16 mouse cellular contexts compared by ENCODE assay signal in genomic region chr4:28542218-28542617, GRCm38 (mm10).
DNase-seq lines count a peak whose midpoint lies in the region; ATAC-seq and TF ChIP-seq lines count a peak whose summit lies in the region.
"Had no signal": no experiment of that assay in that cellular context is flagged by ENCODE, and none has a peak within 500 bp of the region (broad histone marks: within the 10 kb centered on the region; RNA-seq: fewer than 3 reads in every experiment).

No protein-coding gene starts in this region.

- H3K36me3 ChIP-seq in heart, embryonic 10.5 days: no peaks in the 10 kb centered on the region
- H3K36me3 ChIP-seq in liver, postnatal 0 days (replicated peaks; ENCODE audit: insufficient read depth, low read length): no peaks in the 10 kb centered on the region
- no peaks in the 10 kb centered on the region for H3K36me3 ChIP-seq in liver, embryonic 11.5 days (ENCODE audit: control insufficient read depth, insufficient read depth, low read length)
- H3K36me3 ChIP-seq in heart, embryonic 16.5 days (ENCODE audit: control insufficient read depth, insufficient read depth): no peaks in the 10 kb centered on the region
- H3K36me3 ChIP-seq in kidney, postnatal 0 days (ENCODE audit: insufficient read depth, low read length): no peaks in the 10 kb centered on the region
- H3K36me3 ChIP-seq: embryonic facial prominence, embryonic 12.5 days; neural tube, embryonic 13.5 days had no signal

- no peak overlapping the region for H3K4me2 ChIP-seq in liver, postnatal 0 days (ENCODE audit: low read depth, low read length)
- H3K4me2 ChIP-seq in liver, embryonic 11.5 days: no peak overlapping the region
- H3K4me2 ChIP-seq in heart, embryonic 16.5 days (ENCODE audit: low read depth, low read length): no peak overlapping the region
- no peak overlapping the region for H3K4me2 ChIP-seq in kidney, postnatal 0 days (ENCODE audit: low read length)
- H3K4me2 ChIP-seq: embryonic facial prominence, embryonic 12.5 days; neural tube, embryonic 13.5 days had no signal

- no peak overlapping the region for H3K27ac ChIP-seq in heart, embryonic 10.5 days
- no peak overlapping the region for H3K27ac ChIP-seq in liver, postnatal 0 days (ENCODE audit: low read depth)
- H3K27ac ChIP-seq in liver, embryonic 11.5 days (ENCODE audit: low read depth, low read length): no peak overlapping the region
- H3K27ac ChIP-seq in heart, embryonic 16.5 days (ENCODE audit: low read length): no peak overlapping the region; the same call in 1 of the 2 replicates
- H3K27ac ChIP-seq in kidney, postnatal 0 days: no peak overlapping the region
- H3K27ac ChIP-seq: embryonic facial prominence, embryonic 12.5 days; liver, embryonic 14.5 days; neural tube, embryonic 13.5 days had no signal

- H3K4me1 ChIP-seq in heart, embryonic 10.5 days: no peaks in the 10 kb centered on the region
- H3K4me1 ChIP-seq in liver, postnatal 0 days (ENCODE audit: insufficient read depth): no peaks in the 10 kb centered on the region
- H3K4me1 ChIP-seq in liver, embryonic 11.5 days (replicated peaks; ENCODE audit: control insufficient read depth, insufficient read depth, low read length): no peaks in the 10 kb centered on the region
- H3K4me1 ChIP-seq in heart, embryonic 16.5 days (ENCODE audit: control insufficient read depth, insufficient read depth, low read length): no peaks in the 10 kb centered on the region
- H3K4me1 ChIP-seq in kidney, postnatal 0 days (replicated peaks; ENCODE audit: insufficient read depth, low read length): no peaks in the 10 kb centered on the region
- H3K4me1 ChIP-seq: embryonic facial prominence, embryonic 12.5 days; neural tube, embryonic 13.5 days had no signal

- ATAC-seq in liver, postnatal 0 days: peak; percentile 62
- ATAC-seq in liver, embryonic 11.5 days (replicated peaks; ENCODE audit: low FRiP score): no peak
- 0 out of 2 replicates have a peak, but pooled peaks have one; percentile 23 for ATAC-seq in heart, embryonic 16.5 days (replicated peaks; ENCODE audit: extremely low read depth, insufficient read depth, low FRiP score)
- ATAC-seq in kidney, postnatal 0 days (replicated peaks; ENCODE audit: low FRiP score, low read depth): peak; percentile 78
- ATAC-seq: hindbrain, embryonic 16.5 days had no signal

- no peaks in the 10 kb centered on the region for H3K27me3 ChIP-seq in heart, embryonic 10.5 days (ENCODE audit: insufficient read depth, poor library complexity, severe bottlenecking)
- H3K27me3 ChIP-seq in liver, postnatal 0 days (ENCODE audit: insufficient read depth, low read length): no peaks in the 10 kb centered on the region
- no peaks in the 10 kb centered on the region for H3K27me3 ChIP-seq in liver, embryonic 11.5 days (replicated peaks; ENCODE audit: control insufficient read depth, insufficient read depth, low read length)
- no peaks in the 10 kb centered on the region for H3K27me3 ChIP-seq in heart, embryonic 16.5 days (ENCODE audit: control insufficient read depth, insufficient read depth, low read length)
- no peaks in the 10 kb centered on the region for H3K27me3 ChIP-seq in kidney, postnatal 0 days (ENCODE audit: insufficient read depth, low read length)
- H3K27me3 ChIP-seq: embryonic facial prominence, embryonic 12.5 days; neural tube, embryonic 13.5 days had no signal

- peak; percentile 4 to 17 for DNase-seq in heart, adult 9 months (ENCODE audit: low spot score in 2 of 2)
- DNase-seq in heart, embryonic 10.5 days (ENCODE audit: low spot score): no peak
- DNase-seq in liver, postnatal 0 days: no peak
- no peak for DNase-seq in liver, embryonic 11.5 days (ENCODE audit: low spot score)
- peak; percentile 60 for DNase-seq in kidney, postnatal 0 days (ENCODE audit: low spot score)
- DNase-seq in adrenal gland, postnatal 4 days (ENCODE audit: low spot score in 2 of 2): no peak
- no peak for DNase-seq in gastrocnemius, postnatal 25 days
- DNase-seq: adrenal gland, postnatal 10 days; cerebellum, postnatal 10 days; layer of hippocampus, adult 9-11 months; thymus, postnatal 25 days had no signal

- H3K4me3 ChIP-seq in heart, embryonic 10.5 days: no peak overlapping the region
- H3K4me3 ChIP-seq in liver, postnatal 0 days (ENCODE audit: low read depth, low read length): no peak overlapping the region
- no peak overlapping the region for H3K4me3 ChIP-seq in liver, embryonic 11.5 days (ENCODE audit: low read depth, low read length)
- no peak overlapping the region for H3K4me3 ChIP-seq in heart, embryonic 16.5 days (ENCODE audit: low read length)
- H3K4me3 ChIP-seq in kidney, postnatal 0 days (replicated peaks; ENCODE audit: low read depth, low read length): no peak overlapping the region
- H3K4me3 ChIP-seq: embryonic facial prominence, embryonic 12.5 days; neural tube, embryonic 13.5 days had no signal

- 35% methylated on average over 1 of the region's 1 CpGs for WGBS in heart, embryonic 10.5 days
- 16% methylated on average over 1 of the region's 1 CpGs for WGBS in liver, postnatal 0 days (ENCODE audit: insufficient replicate concordance)
- WGBS in liver, embryonic 11.5 days: 32% methylated on average over 1 of the region's 1 CpGs
- WGBS in heart, embryonic 16.5 days: 35% methylated on average over 1 of the region's 1 CpGs
- 10% methylated on average over 1 of the region's 1 CpGs for WGBS in kidney, postnatal 0 days

- no peak overlapping the region for H3K9ac ChIP-seq in liver, postnatal 0 days (replicated peaks)
- H3K9ac ChIP-seq in liver, embryonic 11.5 days (ENCODE audit: low read depth, low read length): no peak overlapping the region
- H3K9ac ChIP-seq in heart, embryonic 16.5 days (ENCODE audit: low read length): no peak overlapping the region
- no peak overlapping the region for H3K9ac ChIP-seq in kidney, postnatal 0 days (ENCODE audit: low read depth, low read length)
- H3K9ac ChIP-seq: embryonic facial prominence, embryonic 12.5 days; liver, embryonic 14.5 days; neural tube, embryonic 13.5 days had no signal

- TF ChIP-seq EP300 in liver, postnatal 0 days (IDR thresholded peaks at IDR 0.05; ENCODE audit: low read depth): no peak

- no peak for TF ChIP-seq CTCF in liver, postnatal 0 days (IDR thresholded peaks at IDR 0.05; ENCODE audit: low read depth)
- no peak for TF ChIP-seq CTCF in kidney, postnatal 0 days (IDR thresholded peaks at IDR 0.05; ENCODE audit: low read depth)

- no peaks in the 10 kb centered on the region for H3K9me3 ChIP-seq in heart, embryonic 10.5 days
- H3K9me3 ChIP-seq in liver, postnatal 0 days (ENCODE audit: low read length): no peaks in the 10 kb centered on the region
- H3K9me3 ChIP-seq in liver, embryonic 11.5 days (ENCODE audit: control insufficient read depth, low read length): no peaks in the 10 kb centered on the region
- H3K9me3 ChIP-seq in heart, embryonic 16.5 days (replicated peaks; ENCODE audit: control insufficient read depth, low read length): no peaks in the 10 kb centered on the region
- H3K9me3 ChIP-seq in kidney, postnatal 0 days (replicated peaks; ENCODE audit: low read length): no peaks in the 10 kb centered on the region
- H3K9me3 ChIP-seq: embryonic facial prominence, embryonic 12.5 days; neural tube, embryonic 13.5 days had no signal

Comparison
In these comparisons a context has a peak if more than half of its experiments do, and no peak if none do; other contexts are left out.
1. DNase-seq: peak in heart, adult 9 months (2 of 2) and kidney, postnatal 0 days (single experiment); none in heart, embryonic 10.5 days (single experiment), liver, postnatal 0 days (single experiment), liver, embryonic 11.5 days (single experiment), adrenal gland, postnatal 4 days (0 of 2) and gastrocnemius, postnatal 25 days (single experiment).